In genomic region chr5:135979381-135979780, GRCm38 (mm10) we compare ENCODE assay signal across 37 mouse cellular contexts. TPM values are rescaled to one million over a fixed set of nuclear protein-coding genes. Genes with fewer than 3 reads are reported as not detected.
"Had no signal": no experiment of that assay in that cellular context is flagged by ENCODE, and none has a peak within 500 bp of the region (broad histone marks: within the 10 kb centered on the region; RNA-seq: fewer than 3 reads in every experiment).

No protein-coding gene starts in this region.

- DNase-seq: gastrocnemius, postnatal 14 days; gastrocnemius, postnatal 36 days; heart, adult 11 months; heart, adult 2 months; heart, postnatal 14 days; heart, postnatal 36 days; kidney, adult 11 months; kidney, adult 2 months; kidney, adult 9 months; kidney, postnatal 14 days; kidney, postnatal 36 days had no signal

- H3K27ac ChIP-seq: heart, adult 2 months; heart, embryonic 13.5 days; heart, embryonic 15.5 days; hindbrain, embryonic 13.5 days; hindbrain, embryonic 15.5 days; hindbrain, postnatal 0 days; kidney, embryonic 15.5 days; kidney, postnatal 0 days; layer of hippocampus, adult 2 months; left cerebral cortex, adult 2 months; limb, embryonic 10.5 days; limb, embryonic 12.5 days; liver, embryonic 12.5 days; liver, embryonic 14.5 days had no signal

- H3K9ac ChIP-seq: heart, embryonic 13.5 days; heart, embryonic 15.5 days; hindbrain, embryonic 13.5 days; hindbrain, embryonic 15.5 days; kidney, embryonic 15.5 days; limb, embryonic 12.5 days; liver, embryonic 12.5 days; liver, embryonic 14.5 days had no signal

- H3K27me3 ChIP-seq: heart, embryonic 15.5 days; hindbrain, embryonic 13.5 days; hindbrain, embryonic 15.5 days; kidney, embryonic 15.5 days; limb, embryonic 12.5 days had no signal

- H3K9me3 ChIP-seq: heart, embryonic 13.5 days; heart, embryonic 15.5 days; hindbrain, embryonic 13.5 days; hindbrain, embryonic 15.5 days; kidney, embryonic 15.5 days; limb, embryonic 10.5 days; limb, embryonic 12.5 days; liver, embryonic 12.5 days had no signal

- H3K36me3 ChIP-seq: heart, embryonic 13.5 days; heart, embryonic 15.5 days; hindbrain, embryonic 13.5 days; hindbrain, embryonic 15.5 days; kidney, embryonic 15.5 days; limb, embryonic 10.5 days; limb, embryonic 12.5 days; liver, embryonic 12.5 days had no signal

- H3K4me1 ChIP-seq: heart, embryonic 13.5 days; hindbrain, embryonic 13.5 days; hindbrain, embryonic 15.5 days; limb, embryonic 12.5 days had no signal

- H3K4me3 ChIP-seq: heart, adult 2 months; heart, embryonic 13.5 days; heart, embryonic 15.5 days; hindbrain, embryonic 13.5 days; hindbrain, embryonic 15.5 days; kidney, embryonic 15.5 days; layer of hippocampus, adult 2 months; left cerebral cortex, adult 2 months; limb, embryonic 10.5 days; limb, embryonic 12.5 days; liver, embryonic 12.5 days had no signal

RNA-seq across cellular contexts. Expression of gene Zp3, which starts 0.5 kb away (rescaled TPM):
- total RNA-seq: gastrocnemius, adult 18-20 months; gastrocnemius, adult 8-10 months; gastrocnemius, postnatal 14 days; gastrocnemius, postnatal 36 days; heart, adult 2 months; heart, postnatal 14 days; heart, postnatal 36 days; hematopoietic stem cell, adult 5-6 weeks; layer of hippocampus, adult 2 months; layer of hippocampus, postnatal 10 days; layer of hippocampus, postnatal 25 days; left cerebral cortex, adult 2 months; left cerebral cortex, postnatal 14 days; left cerebral cortex, postnatal 36 days; liver, adult 2 months had no signal
- polyA plus RNA-seq: gonadal fat pad, adult 2 months; heart, adult 2 months; heart, embryonic 15.5 days; heart, postnatal 0 days; hindbrain, embryonic 11.5 days; intestine, embryonic 14.5 days; large intestine, adult 2 months; limb, embryonic 10.5 days; limb, embryonic 12.5 days; liver, adult 2 months; liver, embryonic 12.5 days; liver, embryonic 14.5 days had no signal

RNA-seq across cellular contexts. Expression of gene Upk3b, which starts 58.9 kb away (rescaled TPM):
- total RNA-seq: gastrocnemius, adult 8-10 months; gastrocnemius, postnatal 14 days; gastrocnemius, postnatal 36 days; hematopoietic stem cell, adult 5-6 weeks; hindbrain, postnatal 0 days; layer of hippocampus, adult 2 months; layer of hippocampus, postnatal 10 days; layer of hippocampus, postnatal 25 days; left cerebral cortex, adult 2 months; left cerebral cortex, postnatal 14 days; left cerebral cortex, postnatal 36 days had no signal
- polyA plus RNA-seq: hindbrain, embryonic 15.5 days; hindbrain, postnatal 0 days had no signal
